Mouse (Mus musculus): ENCODE measurements at regions not wholly inside any gene's neighbourhood (a gene's known extent, or its start where the extent isn't known, plus 50 kb on each side); places are given as distances from the start of the nearest gene placed in this dataset.

GRCm38 (mm10) chr13:101096856-101097255, 263.6 kb upstream of the Slc30a5 start:
- TF ChIP-seq CTCF (IDR thresholded peaks at IDR 0.05; ENCODE audit: extremely low read depth, insufficient read depth, insufficient read length, insufficient replicate concordance) (no peak), POLR2A (IDR thresholded peaks at IDR 0.05; ENCODE audit: low read depth, low read length) (no peak)

Data from spleen, adult 2 months (tissue).